Mouse (Mus musculus) brown adipose tissue, adult 24 weeks (tissue): ENCODE measurements around the gene Npffr2. TPM values are rescaled to one million over a fixed set of nuclear protein-coding genes. Genes with fewer than 3 reads are reported as not detected.
"Not testable (repeated sequence)": the region's sequence is repeated elsewhere in the genome, so short reads cannot be mapped to it uniquely, and the experiment has no call there.

ENCODE experiments used
- H3K27ac ChIP-seq: fragments of 200-500 bp; replicated peaks from 2 replicates; pipeline ENCODE4 v1.5.1; 2012; ENCODE audit warnings: low read depth, mild to moderate bottlenecking, low read length
- H3K4me1 ChIP-seq: fragments of 200-500 bp; 2 replicates; pipeline ENCODE4 v1.6.1; 2012; ENCODE audit warnings: low read length, mixed read lengths; ENCODE audit not compliant: control insufficient read depth, insufficient read depth, insufficient read length
- H3K4me3 ChIP-seq: fragments of 200-500 bp; 2 replicates; pipeline ENCODE4 v1.5.1; 2012; ENCODE audit warnings: low read depth, mild to moderate bottlenecking, low read length, moderate library complexity; ENCODE audit not compliant: insufficient read depth
- polyA plus RNA-seq: library from polyadenylated mRNA; stranded (reverse); fragments of >200 nt; gene quantifications from 2 replicates; pipeline ENCODE4 v1.2.4, GENCODE M21; 2012; ENCODE audit not compliant: missing spikeins, insufficient read depth, insufficient read length

Npffr2 gene
- not detected in 2 replicates for polyA plus RNA-seq

- no peak within 1 kb of the TSS for H3K4me3 ChIP-seq
- no peaks in the 10 kb centered on the region for H3K4me1 ChIP-seq
- H3K27ac ChIP-seq: no peak within 1 kb of the TSS
Measured at GRCm38 (mm10) chr5:89526878-89527578, at the start of gene Npffr2. Gene Npffr2 (plus strand): TSS chr5:89527429.

- H3K4me1 ChIP-seq: no peaks in the 10 kb centered on the region
- H3K4me3 ChIP-seq: no peak overlapping the region
- H3K27ac ChIP-seq: no peak overlapping the region
Measured at GRCm38 (mm10) chr5:89492560-89492959, 34.7 kb upstream of the Npffr2 start.

GRCm38 (mm10) chr5:89500182-89500581 lies 27.0 kb upstream of the Npffr2 start:
- Histone ChIP-seq H3K4me3 (no peak overlapping the region), H3K27ac (no peak overlapping the region), H3K4me1 (no peaks in the 10 kb centered on the region)

- H3K27ac ChIP-seq: no peak overlapping the region
- H3K4me3 ChIP-seq: no peak overlapping the region
- no peaks in the 10 kb centered on the region for H3K4me1 ChIP-seq
Measured at GRCm38 (mm10) chr5:89518641-89519040, 8.6 kb upstream of the Npffr2 start.

- Histone ChIP-seq H3K27ac (no peak overlapping the region), H3K4me1 (no peaks in the 10 kb centered on the region), H3K4me3 (no peak overlapping the region)
Measured at GRCm38 (mm10) chr5:89526181-89526778, 949 bp upstream of the Npffr2 start.

GRCm38 (mm10) chr5:89528951-89529350 lies 1.7 kb downstream of the Npffr2 start:
- Histone ChIP-seq H3K4me1 (no peaks in the 10 kb centered on the region), H3K4me3 (no peak overlapping the region), H3K27ac (no peak overlapping the region)

GRCm38 (mm10) chr5:89529391-89529790 lies 2.2 kb downstream of the Npffr2 start:
- H3K4me1 ChIP-seq: no peaks in the 10 kb centered on the region
- no peak overlapping the region for H3K27ac ChIP-seq
- H3K4me3 ChIP-seq: no peak overlapping the region

- H3K27ac ChIP-seq: no peak overlapping the region
- no peak overlapping the region for H3K4me3 ChIP-seq
Measured at GRCm38 (mm10) chr5:89536018-89536417, 8.8 kb downstream of the Npffr2 start.

GRCm38 (mm10) chr5:89542472-89542871 lies 15.2 kb downstream of the Npffr2 start:
- H3K27ac ChIP-seq: no peak overlapping the region
- H3K4me1 ChIP-seq: no peaks in the 10 kb centered on the region
- H3K4me3 ChIP-seq: no peak overlapping the region

More at GRCm38 (mm10) chr5:89536018-89536417, 8.8 kb downstream of the Npffr2 start:
- H3K4me1 ChIP-seq: no peaks in the 10 kb centered on the region

GRCm38 (mm10) chr5:89543476-89543875 lies 16.2 kb downstream of the Npffr2 start:
- H3K4me3 ChIP-seq: no peak overlapping the region
- H3K4me1 ChIP-seq: no peaks in the 10 kb centered on the region
- no peak overlapping the region for H3K27ac ChIP-seq

- not testable (repeated sequence) for H3K4me3 ChIP-seq, H3K27ac ChIP-seq
Measured at GRCm38 (mm10) chr5:89559118-89559517, 31.9 kb downstream of the Npffr2 start.

GRCm38 (mm10) chr5:89561381-89561780 lies 34.2 kb downstream of the Npffr2 start:
- Histone ChIP-seq H3K4me1 (no peaks in the 10 kb centered on the region), H3K4me3 (no peak overlapping the region), H3K27ac (no peak overlapping the region)

More at GRCm38 (mm10) chr5:89559118-89559517, 31.9 kb downstream of the Npffr2 start:
- H3K4me1 ChIP-seq: not testable (repeated sequence)

GRCm38 (mm10) chr5:89578678-89579077 lies 51.4 kb downstream of the Npffr2 start:
- H3K27ac ChIP-seq: no peak overlapping the region
- no peaks in the 10 kb centered on the region for H3K4me1 ChIP-seq
- no peak overlapping the region for H3K4me3 ChIP-seq

GRCm38 (mm10) chr5:89579181-89579580 lies 52.0 kb downstream of the Npffr2 start:
- H3K27ac ChIP-seq: no peak overlapping the region
- H3K4me3 ChIP-seq: no peak overlapping the region
- no peaks in the 10 kb centered on the region for H3K4me1 ChIP-seq

GRCm38 (mm10) chr5:89581143-89581542 lies 53.9 kb downstream of the Npffr2 start:
- Histone ChIP-seq H3K27ac (no peak overlapping the region), H3K4me1 (no peaks in the 10 kb centered on the region), H3K4me3 (no peak overlapping the region)
